Mouse (Mus musculus) midbrain, embryonic 14.5 days (tissue): ENCODE measurements around the gene Ackr1. TPM values are rescaled to one million over a fixed set of nuclear protein-coding genes. Genes with fewer than 3 reads are reported as not detected.

ENCODE experiments used
- ATAC-seq: fragments of 200-750 bp; cut with Nextera tagmentation; 2 replicates; pipeline ENCODE4 v1.8.0; 2017; ENCODE audit warnings: moderate number of reproducible peaks, moderate library complexity; ENCODE audit not compliant: low FRiP score, low TSS enrichment
- DNase-seq: peaks from one replicate; pipeline ENCODE4 v3.0.0-alpha.2; 2015
- H3K27ac ChIP-seq: fragments of 300-500 bp; sonication (generic); replicated peaks from 2 replicates; pipeline ENCODE4 v1.5.1; 2014; ENCODE audit warnings: mild to moderate bottlenecking, low read depth, low read length, moderate library complexity
- H3K27me3 ChIP-seq: fragments of 300-500 bp; sonication (generic); 2 replicates; pipeline ENCODE4 v1.6.1; 2014; ENCODE audit warnings: low read length, control low read depth, mixed read lengths; ENCODE audit not compliant: control insufficient read depth, insufficient read depth
- H3K36me3 ChIP-seq: fragments of 300-500 bp; sonication (generic); 2 replicates; pipeline ENCODE4 v1.6.1; 2014; ENCODE audit warnings: low read length, control low read depth; ENCODE audit not compliant: control insufficient read depth, insufficient read depth
- H3K4me1 ChIP-seq: fragments of 300-500 bp; sonication (generic); 2 replicates; pipeline ENCODE4 v1.6.1; 2014; ENCODE audit warnings: mild to moderate bottlenecking, antibody characterized with exemption, low read length, control low read depth; ENCODE audit not compliant: control insufficient read depth, insufficient read depth
- H3K4me2 ChIP-seq: fragments of 300-500 bp; sonication (generic); 2 replicates; pipeline ENCODE4 v1.6.1; 2014; ENCODE audit warnings: mild to moderate bottlenecking, low read length, moderate library complexity
- H3K4me3 ChIP-seq: fragments of 300-500 bp; sonication (generic); replicated peaks from 2 replicates; pipeline ENCODE4 v1.5.1; 2014; ENCODE audit warnings: low read depth, low read length
- H3K9ac ChIP-seq: fragments of 300-500 bp; sonication (generic); replicated peaks from 2 replicates; pipeline ENCODE4 v1.6.1; 2014; ENCODE audit warnings: mild to moderate bottlenecking, low read length, moderate library complexity
- H3K9me3 ChIP-seq: fragments of 300-500 bp; sonication (generic); 2 replicates; pipeline ENCODE4 v1.6.1; 2016; ENCODE audit warnings: low read length, control low read depth, mixed read lengths; ENCODE audit not compliant: control insufficient read depth
- WGBS: fragments of 180-500 bp; shearing (Covaris S2); extraction: QIAGEN DNeasy Blood & Tissue Kit; methylation state at CpG from one replicate; pipeline ENCODE4 v1.1.7; 2014; 5-methylcytosine and 5-hydroxymethylcytosine counted together
- polyA plus RNA-seq: library from polyadenylated mRNA; unstranded; fragments of >200 nt; fragmentation: Nextera tagmentation; extraction: Ambion mirVana; gene quantifications from 2 replicates; pipeline ENCODE4 v1.2.1, GENCODE M21; 2014

The Ackr1 gene
- 23.9 and 31.0 TPM in 2 replicates for polyA plus RNA-seq

DNA sequence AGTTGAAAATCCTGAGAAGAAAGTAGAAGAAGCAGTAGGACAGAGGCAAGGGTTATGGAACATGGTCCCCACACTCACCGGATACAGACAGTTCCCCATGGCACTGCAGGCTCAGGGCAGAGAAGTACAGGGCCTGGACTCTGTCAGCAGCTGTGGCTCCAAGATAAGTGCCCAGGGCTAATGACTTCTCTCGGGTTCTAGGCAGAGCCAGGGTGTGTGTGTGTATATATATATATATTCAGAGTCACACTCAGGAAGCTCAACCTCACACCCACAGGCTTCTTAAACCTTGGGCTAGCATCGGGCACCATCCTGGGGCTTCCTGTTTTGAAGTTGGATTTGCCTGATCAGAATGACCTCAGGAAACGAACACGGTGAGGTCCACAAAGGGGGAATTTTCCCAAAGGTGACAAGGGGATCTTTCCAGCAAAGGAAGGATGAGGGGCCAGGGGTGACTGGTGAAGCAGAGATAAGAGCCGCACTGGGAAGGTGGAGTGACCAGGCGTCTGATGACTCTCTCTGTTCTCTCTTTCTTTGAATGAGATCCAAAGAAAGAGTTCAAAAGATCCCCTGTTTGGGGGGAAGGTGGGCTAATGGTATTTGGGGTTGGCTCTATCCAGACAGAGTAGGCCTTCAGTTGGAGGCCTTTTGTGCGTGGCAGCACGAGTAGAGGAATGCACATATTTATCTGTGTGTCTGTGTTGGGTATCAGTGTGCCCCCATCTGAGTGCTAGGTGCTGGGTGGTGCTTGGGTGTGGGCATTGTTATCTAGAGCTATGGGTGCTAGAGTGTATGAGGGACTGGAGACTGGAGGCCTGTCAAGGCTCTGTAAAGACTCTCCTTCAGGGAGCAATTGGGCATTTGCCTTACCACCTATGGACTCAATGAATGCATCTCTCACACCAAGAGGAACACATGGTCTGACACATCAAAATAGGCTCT lies at the start of gene Ackr1:
Gene Ackr1, minus strand, starts transcription at position 439 of the 942 bp plus-strand sequence.
- Histone ChIP-seq H3K36me3 (peaks cover 35% of the 10 kb centered on the region), H3K4me2 (no peak within 1 kb of the TSS), H3K27ac (no peak within 1 kb of the TSS; the same call in 1 of the 2 replicates), H3K27me3 (no peaks in the 10 kb centered on the region), H3K9me3 (no peaks in the 10 kb centered on the region), H3K4me1 (no peaks in the 10 kb centered on the region), H3K4me3 (no peak within 1 kb of the TSS), H3K9ac (no peak within 1 kb of the TSS)
- 76% methylated on average over 9 of the region's 9 CpGs for WGBS
- ATAC-seq (no peak), DNase-seq (no peak)

DNA sequence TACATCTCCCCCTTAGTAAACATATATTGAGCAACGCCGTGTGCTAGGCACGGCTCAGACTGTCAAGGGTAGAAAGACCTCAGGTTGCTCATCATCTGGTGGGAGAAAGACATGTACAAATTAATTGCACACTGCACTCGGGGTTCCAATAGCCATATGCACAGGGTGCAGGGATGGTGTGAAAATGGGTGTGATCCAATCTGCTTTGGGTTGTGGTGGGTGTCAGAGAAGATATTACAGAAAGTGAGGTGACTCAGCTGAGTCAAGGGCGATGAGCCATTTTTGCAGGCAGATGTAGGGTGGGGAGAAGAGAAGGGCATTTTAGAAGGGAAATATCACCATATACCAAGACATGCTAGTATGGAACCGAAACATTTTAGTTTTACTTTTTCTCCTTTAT lies 47.9 kb upstream of the Ackr1 start:
- H3K4me1 ChIP-seq: no peaks in the 10 kb centered on the region
- no peak for ATAC-seq
- H3K27ac ChIP-seq: no peak overlapping the region
- no peaks in the 10 kb centered on the region for H3K36me3 ChIP-seq
- DNase-seq: no peak
- H3K4me3 ChIP-seq: no peak overlapping the region
- H3K9ac ChIP-seq: no peak overlapping the region
- no peaks in the 10 kb centered on the region for H3K9me3 ChIP-seq
- no peaks in the 10 kb centered on the region for H3K27me3 ChIP-seq
- 91% methylated on average over 6 of the region's 6 CpGs for WGBS
- no peak overlapping the region for H3K4me2 ChIP-seq

- Histone ChIP-seq H3K4me1 (no peaks in the 10 kb centered on the region), H3K27me3 (no peaks in the 10 kb centered on the region), H3K9me3 (no peaks in the 10 kb centered on the region), H3K27ac (no peak overlapping the region), H3K9ac (no peak overlapping the region), H3K36me3 (no peaks in the 10 kb centered on the region), H3K4me2 (0 out of 2 replicates have a peak overlapping the region, but pooled peaks have one; percentile 26), H3K4me3 (no peak overlapping the region)
- WGBS: 28% methylated on average over 13 of the region's 13 CpGs
- peak; percentile 88 for DNase-seq
- peak; percentile 84 for ATAC-seq
Measured at GRCm38 (mm10) chr1:173377380-173378112, 44.0 kb upstream of the Ackr1 start.

DNA sequence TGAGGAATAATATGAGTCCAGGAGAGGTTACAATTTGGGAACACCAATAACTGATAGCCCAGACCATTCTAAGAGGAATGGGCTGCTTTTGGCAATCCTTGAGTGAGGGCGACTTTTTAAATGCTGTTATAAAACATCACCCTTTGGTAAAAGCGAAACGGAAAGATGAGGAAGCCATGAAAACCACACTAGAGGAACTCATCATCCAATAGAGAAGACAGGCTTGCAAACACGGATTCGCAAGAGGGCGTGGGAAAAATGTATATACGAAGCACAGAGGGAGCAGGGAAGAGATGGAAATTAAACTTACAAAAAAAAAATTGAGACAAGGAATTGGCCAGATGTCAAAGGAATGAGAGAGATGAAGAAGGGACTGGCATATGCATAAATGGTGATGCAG lies 40.5 kb upstream of the Ackr1 start:
- H3K4me1 ChIP-seq: 0 out of 2 replicates have a peak, but pooled peaks cover 2% of the 10 kb centered on the region
- no peak overlapping the region for H3K9ac ChIP-seq
- DNase-seq (no peak), ATAC-seq (no peak)
- H3K4me3 ChIP-seq: no peak overlapping the region
- no peaks in the 10 kb centered on the region for H3K27me3 ChIP-seq
- WGBS: 89% methylated on average over 7 of the region's 7 CpGs
- H3K4me2 ChIP-seq: no peak overlapping the region
- H3K36me3 ChIP-seq: no peaks in the 10 kb centered on the region
- H3K9me3 ChIP-seq: no peaks in the 10 kb centered on the region
- no peak overlapping the region for H3K27ac ChIP-seq

GRCm38 (mm10) chr1:173371586-173371985 lies 38.0 kb upstream of the Ackr1 start:
- H3K4me2 ChIP-seq: no peak overlapping the region
- H3K36me3 ChIP-seq: no peaks in the 10 kb centered on the region
- H3K27ac ChIP-seq: no peak overlapping the region
- H3K27me3 ChIP-seq: no peaks in the 10 kb centered on the region
- ATAC-seq: no peak
- WGBS: 72% methylated on average over 6 of the region's 6 CpGs
- 0 out of 2 replicates have a peak, but pooled peaks cover 2% of the 10 kb centered on the region for H3K4me1 ChIP-seq
- no peak overlapping the region for H3K4me3 ChIP-seq
- no peak overlapping the region for H3K9ac ChIP-seq
- no peaks in the 10 kb centered on the region for H3K9me3 ChIP-seq
- DNase-seq: no peak

GRCm38 (mm10) chr1:173370456-173370855 lies 36.9 kb upstream of the Ackr1 start:
- Histone ChIP-seq H3K4me3 (no peak overlapping the region), H3K27ac (no peak overlapping the region)

DNA sequence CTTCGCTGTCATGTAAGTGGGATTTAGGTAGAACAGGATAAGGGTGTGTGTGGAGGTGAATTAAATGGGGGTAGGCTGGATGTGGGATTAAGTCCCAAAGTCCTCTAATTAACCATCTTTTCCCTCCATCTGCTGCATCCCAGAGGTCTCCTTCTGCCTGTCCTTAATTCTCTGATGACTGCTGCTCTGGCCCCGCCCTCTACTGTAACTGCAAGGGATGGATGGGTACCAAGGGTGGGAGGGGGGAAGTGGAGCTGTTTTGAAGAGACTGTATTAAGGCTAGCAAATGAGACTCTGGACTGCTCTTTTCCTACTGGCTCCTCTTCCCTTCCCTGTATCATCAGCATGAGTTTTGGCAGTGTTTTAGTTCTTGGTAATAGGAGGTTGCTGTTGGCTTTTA lies 36.1 kb upstream of the Ackr1 start:
- DNase-seq: no peak
- Histone ChIP-seq H3K36me3 (no peaks in the 10 kb centered on the region), H3K27ac (no peak overlapping the region), H3K9me3 (no peaks in the 10 kb centered on the region), H3K4me2 (no peak overlapping the region), H3K9ac (no peak overlapping the region), H3K4me1 (peaks cover 15% of the 10 kb centered on the region), H3K27me3 (no peaks in the 10 kb centered on the region), H3K4me3 (no peak overlapping the region)
- 61% methylated on average over 2 of the region's 2 CpGs for WGBS
- ATAC-seq: no peak

More at GRCm38 (mm10) chr1:173370456-173370855, 36.9 kb upstream of the Ackr1 start:
- DNase-seq (no peak), ATAC-seq (no peak)
- no peaks in the 10 kb centered on the region for H3K36me3 ChIP-seq
- H3K4me2 ChIP-seq: no peak overlapping the region
- 56% methylated on average over 6 of the region's 6 CpGs for WGBS
- H3K27me3 ChIP-seq: no peaks in the 10 kb centered on the region
- no peaks in the 10 kb centered on the region for H3K9me3 ChIP-seq
- H3K4me1 ChIP-seq: peaks cover 6% of the 10 kb centered on the region
- H3K9ac ChIP-seq: no peak overlapping the region

- WGBS: under 1% methylated on average over 39 of the region's 46 CpGs
- Histone ChIP-seq H3K36me3 (0 out of 2 replicates have a peak, but pooled peaks cover 4% of the 10 kb centered on the region), H3K4me2 (peak within 1 kb of the TSS; percentile 77), H3K27ac (peak within 1 kb of the TSS; percentile 94), H3K4me3 (peak within 1 kb of the TSS; percentile 99), H3K9ac (peak within 1 kb of the TSS; percentile 95), H3K9me3 (no peaks in the 10 kb centered on the region), H3K4me1 (peaks cover 26% of the 10 kb centered on the region), H3K27me3 (no peaks in the 10 kb centered on the region)
- peak; percentile 94 for DNase-seq
- ATAC-seq: peak; percentile 88
Measured at GRCm38 (mm10) chr1:173367356-173368046, 34.0 kb upstream of the Ackr1 start, which contains the start of gene Cadm3. Gene Cadm3 (minus strand): TSS chr1:173367695.
